Mouse (Mus musculus) gastrocnemius, adult 2 months (tissue): ENCODE data around the gene Elob. TPM values are rescaled to one million over a fixed set of nuclear protein-coding genes. Genes with fewer than 3 reads are reported as not detected.

ENCODE experiments used
- DNase-seq: peaks from one replicate; pipeline ENCODE4 v3.0.0; 2022
- H3K27ac ChIP-seq: fragments of 200-600 bp; 2 replicates; pipeline ENCODE4 v1.8.1; 2022; ENCODE audit warnings: mild to moderate bottlenecking
- H3K4me3 ChIP-seq: fragments of 200-600 bp; 2 replicates; pipeline ENCODE4 v1.8.1; 2022; ENCODE audit warnings: mild to moderate bottlenecking, moderate library complexity
- CTCF ChIP-seq: fragments of 200-600 bp; IDR thresholded peaks from 2 replicates; pipeline ENCODE4 v1.8.1; 2022; ENCODE audit warnings: antibody characterized with exemption, mild to moderate bottlenecking, moderate library complexity
- intact Hi-C: fragments of 180-260 bp; cut with DNase I; formaldehyde crosslinking; loops from one replicate; pipeline ENCODE4 v1.15.1; 2025
- total RNA-seq, 2 experiments: library from RNA; stranded (reverse); gene quantifications; 2 replicates each; pipeline ENCODE4 v1.2.3; 2021

Elob gene
- total RNA-seq, 2 experiments from 2014 or later = 296 to 351 TPM

DNA sequence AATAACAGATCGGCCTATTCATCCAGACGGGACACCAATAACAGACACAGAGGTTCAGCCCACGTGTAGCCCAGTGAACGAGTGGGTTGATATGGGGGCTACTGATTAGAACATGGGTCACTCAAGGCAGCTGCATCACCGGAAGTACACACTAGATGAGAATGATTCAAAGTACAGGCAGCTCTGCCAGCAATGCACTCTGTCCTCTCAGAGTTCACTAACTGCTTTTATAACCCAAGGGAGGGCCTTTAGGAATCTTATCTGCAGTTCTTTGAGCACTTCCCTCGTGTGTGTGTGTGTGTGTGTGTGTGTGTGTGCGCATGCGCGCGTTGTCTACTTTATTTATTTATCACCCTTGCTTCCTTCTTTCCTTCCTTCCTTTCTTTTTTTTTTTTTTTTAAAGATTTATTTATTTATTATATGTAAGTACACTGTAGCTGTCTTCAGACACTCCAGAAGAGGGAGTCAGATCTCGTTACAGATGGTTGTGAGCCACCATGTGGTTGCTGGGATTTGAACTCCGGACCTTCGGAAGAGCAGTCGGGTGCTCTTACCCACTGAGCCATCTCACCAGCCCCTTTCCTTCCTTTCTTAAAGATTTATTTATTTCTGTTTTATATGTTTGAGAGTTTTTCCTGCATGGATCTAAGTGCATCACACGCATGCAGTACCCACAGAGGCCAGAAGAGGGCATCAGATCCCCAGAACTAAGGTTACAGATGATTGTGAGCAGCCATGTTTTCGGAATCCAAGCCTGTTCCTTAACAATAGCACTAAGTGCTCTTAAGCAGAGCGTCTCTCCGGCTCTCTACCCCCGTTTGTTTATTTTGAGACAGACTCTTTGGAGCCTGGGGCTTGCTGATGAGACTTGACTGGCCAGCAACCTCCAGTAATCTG is 22.2 kb upstream of the Elob start:
- peak; percentile 65 for DNase-seq
- peak; percentile 88 for TF ChIP-seq CTCF
- intact Hi-C loops = loop anchor here (2.0 kb wide), 1 partner anchor 110 kb away; no protein-coding TSS in a partner anchor

DNA sequence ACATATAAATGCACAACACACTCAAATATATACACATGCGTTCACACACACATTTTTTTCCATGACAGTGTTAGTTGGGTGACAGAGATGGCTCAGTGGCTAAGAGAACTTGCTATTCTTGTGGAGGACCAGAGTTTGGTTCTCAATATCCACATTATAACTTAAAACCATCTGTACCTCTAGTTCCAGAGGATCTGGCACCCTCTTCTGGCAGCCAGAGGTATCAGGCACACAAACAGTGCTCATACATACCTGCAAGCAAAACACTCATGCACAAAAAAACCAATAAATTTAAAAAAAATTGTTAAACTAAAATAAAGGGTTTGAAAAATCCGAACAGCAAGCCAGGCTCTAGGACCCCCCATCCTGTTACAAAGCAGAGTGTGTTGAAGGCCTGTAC is 21.1 kb upstream of the Elob start:
- intact Hi-C loops = loop anchor here (2.0 kb wide), 1 partner anchor 111 kb away; no protein-coding TSS in a partner anchor
- H3K27ac ChIP-seq = no peak overlapping the region
- peak; percentile 28 for TF ChIP-seq CTCF
- DNase-seq = no peak
- no peak overlapping the region for H3K4me3 ChIP-seq

More for the DNA sequence above, 22.2 kb upstream of the Elob start:
- no peak overlapping the region for H3K4me3 ChIP-seq
- H3K27ac ChIP-seq = no peak overlapping the region

DNA sequence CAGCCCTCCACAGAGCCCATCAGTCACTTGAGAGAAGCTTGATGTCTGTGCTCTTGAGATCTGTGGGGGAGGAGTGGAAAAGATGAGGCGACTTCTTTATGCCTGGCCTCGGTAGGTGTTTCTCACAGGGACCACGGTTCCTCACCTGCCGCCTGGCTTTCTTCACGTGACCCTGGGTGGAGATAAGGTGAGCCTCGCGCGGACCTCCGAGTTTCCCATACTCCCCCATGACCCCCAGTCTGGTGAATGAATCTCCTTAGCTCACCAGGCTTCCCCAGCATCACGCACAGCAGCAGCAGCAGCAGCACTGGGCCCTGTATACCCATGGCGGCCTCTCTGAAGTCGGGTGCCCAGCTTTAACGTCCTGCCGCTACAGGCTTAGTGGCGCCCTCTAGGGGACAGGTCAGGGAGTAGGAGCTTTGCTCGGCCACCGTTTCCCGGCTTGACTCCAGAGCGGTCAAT is 14.9 kb upstream of the Elob start, which contains the start of the genes Prss32 and Prss41:
Gene Prss32 (plus strand): TSS at position 44 of the 462 bp plus-strand sequence.
Gene Prss41 (minus strand): TSS at position 361 of the 462 bp plus-strand sequence.
- intact Hi-C loops = loop anchor here (2.0 kb wide), 2 partner anchors 69 to 95 kb away; no protein-coding TSS in a partner anchor
- TF ChIP-seq CTCF = peak; percentile 78
- DNase-seq = peak; percentile 73
- Histone ChIP-seq H3K4me3 (peak within 1 kb of the TSS; percentile 52), H3K27ac (no peak within 1 kb of the TSS)

DNA sequence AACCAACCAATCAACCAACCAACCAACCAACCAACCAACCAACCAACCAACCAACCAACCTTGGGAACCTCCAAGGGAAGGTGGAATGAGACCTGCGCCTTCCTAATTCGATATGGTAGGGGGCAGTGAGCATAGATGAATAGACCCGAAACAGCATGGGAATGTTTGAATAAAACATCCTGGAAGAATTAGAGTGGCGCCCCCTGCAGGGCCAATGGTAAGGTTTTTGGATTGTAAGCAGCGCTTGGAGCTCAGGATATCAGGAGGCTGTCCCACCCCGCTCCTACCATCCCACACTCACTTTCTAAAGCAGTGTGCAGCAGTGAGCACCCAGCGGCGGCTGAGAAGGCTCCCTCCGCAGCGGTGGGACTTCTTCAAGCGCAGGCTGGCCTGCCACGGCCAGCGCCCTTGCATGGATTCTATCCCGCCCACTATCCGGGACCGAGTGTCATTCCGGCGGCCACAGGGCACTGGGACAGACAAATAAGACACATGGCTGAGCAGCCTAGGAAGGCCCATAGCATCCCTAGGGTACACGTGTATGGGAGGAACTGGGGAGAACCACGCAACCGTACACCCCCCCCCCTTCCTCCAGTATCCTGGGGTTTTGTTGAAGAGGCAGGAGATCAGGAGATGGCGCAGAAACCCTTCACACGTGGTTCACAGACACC is 14.3 kb upstream of the Elob start:
- intact Hi-C loops = loop anchor here (2.0 kb wide), 1 partner anchor 94 kb away; no protein-coding TSS in a partner anchor

DNA sequence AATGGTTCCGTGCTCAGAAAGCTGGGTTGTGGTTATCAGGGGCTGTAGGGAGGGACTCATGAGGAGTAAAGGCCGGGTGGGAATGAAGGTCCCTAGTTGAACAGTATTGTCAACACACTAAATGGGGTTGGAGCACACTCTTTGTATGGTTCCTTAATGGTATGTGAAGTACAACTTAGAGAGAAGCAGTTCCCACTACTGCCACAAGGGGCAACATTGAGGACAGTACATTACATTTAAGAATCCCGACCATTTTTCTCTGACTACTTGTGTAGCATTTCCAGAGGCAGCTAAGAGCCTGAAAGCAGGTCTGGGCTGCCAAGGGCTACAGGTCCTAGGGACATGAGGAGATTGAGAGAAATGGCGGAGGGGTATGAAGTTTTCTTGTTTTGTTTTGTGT is 12.2 kb upstream of the Elob start:
- no peak overlapping the region for H3K4me3 ChIP-seq
- DNase-seq = peak; percentile 28
- intact Hi-C loops = no loop called here
- no peak overlapping the region for H3K27ac ChIP-seq
- peak; percentile 88 for TF ChIP-seq CTCF

More for the DNA sequence above, 14.3 kb upstream of the Elob start:
- TF ChIP-seq CTCF = peak; percentile 41
- Histone ChIP-seq H3K27ac (no peak overlapping the region), H3K4me3 (no peak overlapping the region)
- DNase-seq = no peak

DNA sequence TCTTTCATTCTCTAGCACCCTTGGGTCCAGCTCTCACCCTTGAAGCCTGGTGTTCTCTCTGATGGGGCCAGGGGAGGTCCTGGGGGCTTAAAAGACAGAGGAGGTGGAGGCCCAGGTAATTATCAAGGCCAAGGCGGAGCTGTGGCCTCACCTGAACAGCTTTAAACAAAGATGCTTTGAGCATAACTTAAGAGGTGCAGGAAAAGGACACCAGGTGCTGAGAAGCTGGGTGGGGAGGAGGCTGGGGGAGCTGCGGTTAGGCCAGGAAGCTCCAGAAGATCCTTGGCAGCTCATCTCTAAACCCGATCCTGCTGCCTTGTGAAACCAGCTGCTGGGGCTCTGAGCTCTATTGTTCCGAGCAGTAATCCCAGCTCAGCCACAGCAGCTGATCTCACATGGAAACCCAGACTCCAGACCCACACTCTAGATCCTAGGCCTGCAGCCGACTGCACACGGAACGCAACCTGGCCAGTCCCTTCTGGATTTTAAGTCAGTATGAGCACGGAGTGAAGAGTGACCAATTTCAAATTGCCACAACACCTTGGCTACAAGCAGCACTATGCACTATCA is 7.2 kb upstream of the Elob start, which contains the start of gene Prss33:
Gene Prss33 (minus strand): TSS at position 51 of the 570 bp plus-strand sequence.
- no peak within 1 kb of the TSS for H3K4me3 ChIP-seq
- intact Hi-C loops = no loop called here
- peak; percentile 3 for DNase-seq
- H3K27ac ChIP-seq = no peak within 1 kb of the TSS
- TF ChIP-seq CTCF = no peak

DNA sequence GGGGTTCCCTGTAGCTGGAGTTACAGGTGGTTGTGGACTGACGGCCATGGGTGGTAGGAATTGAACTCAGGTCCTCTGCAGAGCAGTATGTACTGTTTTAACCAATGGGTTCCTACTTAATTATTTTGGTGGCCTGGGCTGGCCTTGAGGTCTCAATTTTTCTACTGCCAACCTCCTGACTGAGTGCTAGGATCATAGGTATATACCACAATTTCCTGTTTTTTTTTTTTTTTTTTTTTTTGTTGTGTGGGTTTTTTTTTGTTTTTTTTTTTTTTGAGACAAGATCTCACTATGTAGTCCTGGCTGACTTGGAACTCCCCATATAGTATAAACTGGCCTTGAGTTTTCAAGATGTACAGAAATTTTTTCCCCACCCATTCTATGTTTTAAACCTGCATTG is 2.3 kb upstream of the Elob start:
- no peak overlapping the region for H3K4me3 ChIP-seq
- TF ChIP-seq CTCF = no peak
- DNase-seq = no peak
- no peak overlapping the region for H3K27ac ChIP-seq
- intact Hi-C loops = loop anchor here (5.0 kb wide), 1 partner anchor 39 kb away; the partner anchor contains the start of gene Srrm2

DNA sequence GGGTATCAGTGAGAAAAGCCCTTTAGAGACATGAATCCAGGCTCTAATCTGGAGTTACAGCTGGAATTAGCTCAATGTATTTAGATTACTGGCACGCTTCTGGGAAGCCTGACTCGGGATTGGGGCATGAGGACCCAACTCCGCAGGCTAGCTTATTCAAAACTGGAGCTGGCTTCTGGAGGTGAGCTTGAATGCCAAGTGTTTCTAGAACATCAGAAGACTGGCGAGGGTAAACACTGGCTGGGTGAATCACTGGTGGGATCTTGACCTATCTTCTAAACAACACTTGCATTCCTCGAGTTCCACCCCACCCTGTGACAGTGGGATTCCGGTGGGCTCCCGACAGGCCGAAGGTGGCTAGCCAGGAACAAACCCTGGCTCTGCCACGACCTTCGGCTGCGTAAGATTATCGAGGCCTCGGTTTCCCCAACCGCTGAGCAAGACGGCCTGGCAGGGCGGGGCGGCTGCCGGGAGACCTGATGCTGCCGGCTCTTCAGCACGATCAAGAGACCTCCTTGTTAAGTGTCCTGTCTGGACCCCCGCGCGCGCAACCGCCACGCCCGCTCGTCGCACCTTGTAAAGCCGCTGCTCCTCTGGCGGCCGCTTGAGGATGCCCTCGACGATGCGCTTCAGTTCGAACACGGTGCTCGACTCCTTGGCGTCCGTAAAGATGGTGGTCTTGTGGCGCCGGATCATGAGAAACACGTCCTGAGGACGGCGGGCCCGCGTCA is 500 bp downstream of the Elob start:
- peak; percentile 72 for DNase-seq
- intact Hi-C loops = loop anchor here (2.0 kb wide), 1 partner anchor 26 kb away; no protein-coding TSS in a partner anchor

DNA sequence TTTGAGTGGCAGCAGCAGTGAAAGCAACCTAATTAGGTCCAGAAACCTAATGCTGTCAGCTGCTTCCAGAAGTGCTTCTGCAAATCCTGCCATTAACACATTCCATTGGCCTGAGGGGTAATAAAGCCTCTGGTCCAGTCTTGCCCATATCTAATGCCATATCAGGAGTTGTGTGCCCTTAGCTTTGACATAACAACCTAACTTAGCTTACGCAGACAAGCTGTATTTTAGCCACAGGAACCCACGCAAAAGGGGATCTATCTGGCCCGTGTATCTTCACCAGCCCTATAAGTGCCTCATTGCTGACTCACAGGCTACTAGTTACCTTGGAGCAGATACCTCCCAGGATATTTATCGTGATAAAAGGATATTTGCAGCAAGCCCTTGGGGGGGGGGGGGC is 3.3 kb downstream of the Elob start:
- peak overlapping the region; percentile 5; the same call in 1 of the 2 replicates for H3K4me3 ChIP-seq
- intact Hi-C loops = no loop called here
- no peak for DNase-seq
- peak overlapping the region; percentile 78 for H3K27ac ChIP-seq
- TF ChIP-seq CTCF = no peak

More for the DNA sequence above, 500 bp downstream of the Elob start:
- H3K27ac ChIP-seq = peak overlapping the region; percentile 84
- peak overlapping the region; percentile 90 for H3K4me3 ChIP-seq
- TF ChIP-seq CTCF = peak; percentile 25; the same call in 1 of the 2 replicates

DNA sequence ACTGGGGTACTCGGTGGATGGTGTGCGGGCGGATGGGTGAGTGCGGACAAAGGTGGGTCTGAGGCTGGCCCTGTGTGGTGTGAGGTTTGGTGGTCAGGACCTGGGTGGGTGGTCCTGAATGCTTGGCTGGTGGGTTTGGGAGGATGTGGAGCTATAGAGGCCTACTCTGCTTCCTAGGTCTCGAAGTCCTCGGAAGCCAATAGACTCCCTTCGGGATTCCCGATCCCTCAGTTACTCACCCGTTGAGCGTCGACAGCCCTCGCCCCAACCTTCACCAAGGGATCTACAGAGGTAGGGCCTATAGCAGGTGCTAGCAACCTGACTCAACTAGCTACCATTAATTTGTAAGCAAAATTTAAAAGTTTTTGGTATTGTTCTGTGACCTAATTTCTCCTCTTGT is 5.3 kb downstream of the Elob start:
- Histone ChIP-seq H3K4me3 (no peak overlapping the region), H3K27ac (no peak overlapping the region)
- intact Hi-C loops = no loop called here
- DNase-seq = no peak
- no peak for TF ChIP-seq CTCF

DNA sequence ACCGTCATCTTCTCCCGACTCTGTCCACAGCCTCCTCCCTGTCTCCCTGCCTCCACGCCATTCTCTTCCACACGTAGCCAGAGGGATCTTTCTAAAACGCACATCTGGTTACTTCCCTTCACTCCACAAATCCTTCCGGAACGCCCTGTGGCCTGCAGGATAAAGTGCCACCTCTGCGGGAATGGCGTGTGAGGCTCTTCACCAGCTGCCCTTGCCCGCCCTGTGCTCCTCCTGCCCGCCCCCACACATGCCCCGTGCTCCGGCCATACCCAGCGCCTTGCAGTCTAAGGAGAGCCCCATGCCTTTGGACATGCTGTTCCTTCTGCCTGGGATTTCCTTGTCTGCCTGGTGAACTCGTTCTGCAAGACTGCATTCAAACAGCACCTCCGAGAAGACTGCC is 5.9 kb downstream of the Elob start:
- intact Hi-C loops = no loop called here

More for the DNA sequence above, 5.9 kb downstream of the Elob start:
- H3K4me3 ChIP-seq = no peak overlapping the region
- peak; percentile 30 for DNase-seq
- H3K27ac ChIP-seq = no peak overlapping the region
- no peak for TF ChIP-seq CTCF
